Mouse (Mus musculus) midbrain, embryonic 13.5 days (tissue): Measurements from ENCODE around the gene Rab6b. TPM values are rescaled to one million over a fixed set of nuclear protein-coding genes. Genes with fewer than 3 reads are reported as not detected.

Experiments
- ATAC-seq: fragments of 200-750 bp; cut with Nextera tagmentation; 2 replicates; pipeline ENCODE4 v1.8.0; 2017; ENCODE audit warnings: mild to moderate bottlenecking, moderate TSS enrichment, moderate library complexity
- H3K27ac ChIP-seq: fragments of 300-500 bp; sonication (generic); 2 replicates; pipeline ENCODE4 v1.5.1; 2015; ENCODE audit warnings: inconsistent platforms, mild to moderate bottlenecking, moderate library complexity
- H3K27me3 ChIP-seq: fragments of 300-500 bp; sonication (generic); 2 replicates; pipeline ENCODE4 v1.6.1; 2015; ENCODE audit warnings: mild to moderate bottlenecking, inconsistent platforms
- H3K36me3 ChIP-seq: fragments of 300-500 bp; sonication (generic); 2 replicates; pipeline ENCODE4 v1.6.1; 2015; ENCODE audit warnings: mild to moderate bottlenecking, inconsistent platforms
- H3K4me1 ChIP-seq: fragments of 300-500 bp; sonication (generic); replicated peaks from 2 replicates; pipeline ENCODE4 v1.6.1; 2015; ENCODE audit warnings: inconsistent platforms
- H3K4me2 ChIP-seq: fragments of 300-500 bp; sonication (generic); replicated peaks from 2 replicates; pipeline ENCODE4 v1.6.1; 2015; ENCODE audit warnings: moderate library complexity, mild to moderate bottlenecking, inconsistent platforms
- H3K4me3 ChIP-seq: fragments of 300-500 bp; sonication (generic); replicated peaks from 2 replicates; pipeline ENCODE4 v1.5.1; 2015; ENCODE audit warnings: mild to moderate bottlenecking, inconsistent platforms
- H3K9ac ChIP-seq: fragments of 300-500 bp; sonication (generic); replicated peaks from 2 replicates; pipeline ENCODE4 v1.6.1; 2015; ENCODE audit warnings: mild to moderate bottlenecking, inconsistent platforms
- H3K9me3 ChIP-seq: fragments of 300-500 bp; sonication (generic); 2 replicates; pipeline ENCODE4 v1.6.1; 2016; ENCODE audit warnings: mild to moderate bottlenecking, inconsistent platforms
- WGBS: fragments of 180-500 bp; shearing (Covaris S2); methylation state at CpG from one replicate; pipeline ENCODE4 v1.1.7; 2015; 5-methylcytosine and 5-hydroxymethylcytosine counted together
- polyA plus RNA-seq: library from polyadenylated mRNA; unstranded; fragments of >200 nt; fragmentation: Nextera tagmentation; extraction: Ambion mirVana; gene quantifications from 2 replicates; pipeline ENCODE4 v1.2.1, GENCODE M21; 2015

The Rab6b gene
- polyA plus RNA-seq, 1 experiment from 2014 or later: 64.2 TPM

DNA sequence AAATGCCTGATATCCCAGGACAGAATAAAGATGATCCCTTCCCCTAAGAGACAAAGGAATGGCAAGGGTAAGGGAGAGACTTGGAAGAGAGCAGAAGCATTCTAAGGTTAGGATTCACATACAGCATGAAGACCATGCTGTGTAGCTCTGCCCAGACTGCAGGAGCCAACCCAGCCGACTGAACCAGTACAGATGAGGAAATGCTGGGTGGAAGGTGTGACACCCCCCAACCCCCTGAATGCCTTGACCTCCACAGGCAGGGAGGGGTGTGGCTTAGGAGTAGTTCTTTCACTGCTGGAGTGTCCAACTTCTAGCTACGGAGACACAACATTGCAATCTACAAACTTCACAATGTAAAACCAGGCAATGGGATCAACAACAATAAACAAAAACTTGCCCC, 1.7 kb upstream of the Rab6b start:
- no peak for ATAC-seq
- no peaks in the 10 kb centered on the region for H3K9me3 ChIP-seq
- H3K9ac ChIP-seq: no peak overlapping the region
- H3K4me3 ChIP-seq: no peak overlapping the region
- H3K4me1 ChIP-seq: peaks cover 43% of the 10 kb centered on the region
- H3K36me3 ChIP-seq: 0 out of 2 replicates have a peak, but pooled peaks cover 1% of the 10 kb centered on the region
- 0 out of 2 replicates have a peak, but pooled peaks cover 3% of the 10 kb centered on the region for H3K27me3 ChIP-seq
- H3K27ac ChIP-seq: no peak overlapping the region
- WGBS: 88% methylated on average over 2 of the region's 2 CpGs
- 0 out of 2 replicates have a peak overlapping the region, but pooled peaks have one; percentile 70 for H3K4me2 ChIP-seq

GRCm38 (mm10) chr9:103110727-103111501, 673 bp upstream of the Rab6b start:
- 19% methylated on average over 18 of the region's 18 CpGs for WGBS

GRCm38 (mm10) chr9:103112471-103113271, 1.1 kb downstream of the Rab6b start:
- Histone ChIP-seq H3K4me3 (peak overlapping the region; percentile 92), H3K4me2 (peak overlapping the region; percentile 92), H3K4me1 (peaks cover 69% of the 10 kb centered on the region), H3K27ac (peak overlapping the region; percentile 97), H3K9me3 (no peaks in the 10 kb centered on the region), H3K36me3 (0 out of 2 replicates have a peak, but pooled peaks cover 14% of the 10 kb centered on the region), H3K27me3 (0 out of 2 replicates have a peak, but pooled peaks cover 3% of the 10 kb centered on the region), H3K9ac (peak overlapping the region; percentile 96)
- 1% methylated on average over 35 of the region's 35 CpGs for WGBS
- peak; percentile 46 for ATAC-seq

More at GRCm38 (mm10) chr9:103110727-103111501, 673 bp upstream of the Rab6b start:
- Histone ChIP-seq H3K9me3 (no peaks in the 10 kb centered on the region), H3K36me3 (0 out of 2 replicates have a peak, but pooled peaks cover 6% of the 10 kb centered on the region), H3K9ac (peak overlapping the region; percentile 96), H3K4me3 (peak overlapping the region; percentile 92), H3K4me1 (peaks cover 53% of the 10 kb centered on the region), H3K27me3 (0 out of 2 replicates have a peak, but pooled peaks cover 3% of the 10 kb centered on the region), H3K27ac (peak overlapping the region; percentile 97), H3K4me2 (peak overlapping the region; percentile 92)
- ATAC-seq: peak; percentile 31

- no peak for ATAC-seq
- peak overlapping the region; percentile 92 for H3K4me2 ChIP-seq
- H3K4me3 ChIP-seq: peak overlapping the region; percentile 92
- peak overlapping the region; percentile 96 for H3K9ac ChIP-seq
- H3K27me3 ChIP-seq: 0 out of 2 replicates have a peak, but pooled peaks cover 3% of the 10 kb centered on the region
- WGBS: 29% methylated on average over 10 of the region's 11 CpGs
- 0 out of 2 replicates have a peak, but pooled peaks cover 14% of the 10 kb centered on the region for H3K36me3 ChIP-seq
- H3K27ac ChIP-seq: peak overlapping the region; percentile 97
- H3K4me1 ChIP-seq: peaks cover 74% of the 10 kb centered on the region
- H3K9me3 ChIP-seq: no peaks in the 10 kb centered on the region
Measured at GRCm38 (mm10) chr9:103113351-103113750, 1.8 kb downstream of the Rab6b start.

DNA sequence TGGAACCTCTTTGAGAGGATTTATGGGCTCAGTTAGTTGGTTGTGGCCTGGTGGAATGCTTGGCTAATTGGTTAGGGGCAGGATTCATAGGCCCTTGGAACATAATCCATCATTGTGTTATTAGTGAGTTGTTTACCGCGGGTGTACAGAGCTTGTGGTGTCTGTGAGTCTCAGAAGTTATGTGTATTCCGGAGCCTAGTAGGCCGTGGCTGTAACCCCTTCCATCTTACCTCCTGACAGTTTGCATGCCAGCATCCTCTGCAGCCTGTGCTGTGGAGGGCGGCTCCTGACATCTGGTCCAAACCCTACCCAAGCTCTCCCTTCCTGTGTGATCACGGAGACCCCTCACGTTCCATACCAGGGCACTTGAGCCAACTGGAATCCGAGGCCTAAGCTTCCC, 2.7 kb downstream of the Rab6b start:
- H3K4me2 ChIP-seq: peak overlapping the region; percentile 92
- no peaks in the 10 kb centered on the region for H3K9me3 ChIP-seq
- no peak for ATAC-seq
- peaks cover 80% of the 10 kb centered on the region for H3K4me1 ChIP-seq
- peak overlapping the region; percentile 96; the same call in 1 of the 2 replicates for H3K9ac ChIP-seq
- 0 out of 2 replicates have a peak, but pooled peaks cover 3% of the 10 kb centered on the region for H3K27me3 ChIP-seq
- H3K27ac ChIP-seq: no peak overlapping the region
- WGBS: 80% methylated on average over 8 of the region's 8 CpGs
- 0 out of 2 replicates have a peak, but pooled peaks cover 14% of the 10 kb centered on the region for H3K36me3 ChIP-seq
- no peak overlapping the region for H3K4me3 ChIP-seq

DNA sequence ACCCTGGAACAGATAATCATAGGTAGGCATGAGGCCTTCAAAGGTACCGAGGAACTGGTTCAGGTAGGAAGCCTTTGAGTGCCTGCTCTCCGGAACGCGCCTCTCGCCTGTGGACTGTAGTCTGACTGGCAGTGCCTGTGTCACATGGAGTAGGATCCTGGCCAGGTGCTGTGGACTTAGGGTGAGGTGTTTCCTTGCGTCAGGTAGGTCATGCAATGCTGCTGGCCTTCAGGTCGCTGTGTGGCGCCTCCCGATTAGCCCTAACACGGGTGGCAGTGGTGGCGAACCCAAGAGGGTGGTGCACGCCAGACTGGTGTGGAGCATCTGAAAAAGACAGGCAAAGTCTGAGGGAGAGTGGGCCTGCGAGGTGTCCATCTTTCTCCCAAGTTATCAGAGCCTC, 3.3 kb downstream of the Rab6b start:
- Histone ChIP-seq H3K4me3 (no peak overlapping the region), H3K36me3 (0 out of 2 replicates have a peak, but pooled peaks cover 14% of the 10 kb centered on the region), H3K4me1 (peaks cover 81% of the 10 kb centered on the region), H3K9ac (no peak overlapping the region), H3K27me3 (0 out of 2 replicates have a peak, but pooled peaks cover 3% of the 10 kb centered on the region), H3K27ac (no peak overlapping the region), H3K4me2 (peak overlapping the region; percentile 92; the same call in 1 of the 2 replicates), H3K9me3 (no peaks in the 10 kb centered on the region)
- no peak for ATAC-seq
- 94% methylated on average over 13 of the region's 13 CpGs for WGBS

- H3K9ac ChIP-seq: no peak overlapping the region
- H3K27me3 ChIP-seq: no peaks in the 10 kb centered on the region
- ATAC-seq: no peak
- 76% methylated on average over 4 of the region's 4 CpGs for WGBS
- no peak overlapping the region for H3K4me3 ChIP-seq
- peaks cover 24% of the 10 kb centered on the region for H3K36me3 ChIP-seq
- peak overlapping the region; percentile 74 for H3K27ac ChIP-seq
- H3K9me3 ChIP-seq: no peaks in the 10 kb centered on the region
- H3K4me2 ChIP-seq: peak overlapping the region; percentile 12; the same call in 1 of the 2 replicates
- peaks cover 90% of the 10 kb centered on the region for H3K4me1 ChIP-seq
Measured at GRCm38 (mm10) chr9:103116941-103117340, 5.4 kb downstream of the Rab6b start.

DNA sequence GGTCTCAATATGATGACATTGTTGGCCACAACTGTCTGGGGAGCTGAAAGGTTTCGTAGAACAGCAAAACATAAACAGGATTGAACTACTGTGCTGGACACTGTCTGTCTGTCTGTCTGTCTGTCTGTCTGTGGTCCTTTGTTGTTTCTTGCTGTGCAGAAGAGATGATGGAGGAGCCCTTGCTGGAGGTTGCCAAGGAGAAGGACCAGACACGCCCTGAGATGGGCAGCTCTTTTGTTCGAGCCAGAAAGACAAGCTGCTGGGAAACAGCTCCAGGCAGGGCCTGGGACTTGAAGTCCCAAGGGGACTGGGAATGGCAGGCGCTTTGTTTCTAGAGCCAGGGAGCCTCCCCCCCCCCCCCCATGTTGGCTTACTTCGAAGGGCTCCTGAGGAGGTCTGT, 5.9 kb downstream of the Rab6b start:
- Histone ChIP-seq H3K4me2 (peak overlapping the region; percentile 12; the same call in 1 of the 2 replicates), H3K36me3 (peaks cover 27% of the 10 kb centered on the region), H3K4me1 (peaks cover 87% of the 10 kb centered on the region), H3K9me3 (no peaks in the 10 kb centered on the region), H3K27me3 (no peaks in the 10 kb centered on the region), H3K27ac (peak overlapping the region; percentile 74), H3K4me3 (no peak overlapping the region), H3K9ac (no peak overlapping the region)
- ATAC-seq: peak; percentile 21; the same call in 1 of the 2 replicates
- 23% methylated on average over 5 of the region's 5 CpGs for WGBS

GRCm38 (mm10) chr9:103117951-103118350, 6.4 kb downstream of the Rab6b start:
- Histone ChIP-seq H3K36me3 (peaks cover 28% of the 10 kb centered on the region), H3K4me1 (peaks cover 83% of the 10 kb centered on the region), H3K4me2 (no peak overlapping the region), H3K9ac (no peak overlapping the region), H3K27ac (no peak overlapping the region), H3K27me3 (no peaks in the 10 kb centered on the region), H3K9me3 (no peaks in the 10 kb centered on the region), H3K4me3 (no peak overlapping the region)
- no peak for ATAC-seq
- WGBS: 71% methylated on average over 8 of the region's 8 CpGs

GRCm38 (mm10) chr9:103118651-103119275, 7.2 kb downstream of the Rab6b start:
- no peak for ATAC-seq

DNA sequence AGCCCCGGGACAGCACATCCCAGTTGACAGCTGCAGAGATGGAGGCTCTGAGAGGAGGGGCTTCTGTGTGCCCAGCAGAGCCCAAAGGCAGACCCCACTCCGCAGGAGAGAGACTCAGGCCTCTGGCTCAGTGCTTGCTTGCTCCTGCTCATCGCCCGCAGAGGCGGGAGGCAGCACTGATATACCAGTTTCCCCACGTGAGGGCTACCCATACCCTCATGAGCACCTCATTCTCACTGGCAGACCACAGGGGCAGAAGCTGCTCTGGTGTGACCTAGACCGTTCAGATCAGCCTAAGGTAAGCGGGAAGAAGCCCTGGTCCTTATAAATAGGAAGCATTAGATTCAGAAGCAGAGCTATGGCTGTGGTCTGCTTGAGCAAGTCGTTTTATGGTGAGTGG, 8.2 kb downstream of the Rab6b start:
- no peak overlapping the region for H3K4me2 ChIP-seq
- H3K27me3 ChIP-seq: no peaks in the 10 kb centered on the region
- H3K4me3 ChIP-seq: no peak overlapping the region
- H3K4me1 ChIP-seq: peaks cover 65% of the 10 kb centered on the region
- H3K9ac ChIP-seq: no peak overlapping the region
- no peaks in the 10 kb centered on the region for H3K9me3 ChIP-seq
- H3K36me3 ChIP-seq: peaks cover 33% of the 10 kb centered on the region
- H3K27ac ChIP-seq: no peak overlapping the region
- ATAC-seq: no peak
- whole genome bisulfite sequencing: 87% methylated on average over 9 of the region's 9 CpGs

More at GRCm38 (mm10) chr9:103118651-103119275, 7.2 kb downstream of the Rab6b start:
- Histone ChIP-seq H3K9ac (no peak overlapping the region), H3K27me3 (no peaks in the 10 kb centered on the region), H3K4me3 (no peak overlapping the region), H3K27ac (no peak overlapping the region), H3K9me3 (no peaks in the 10 kb centered on the region), H3K4me2 (no peak overlapping the region), H3K36me3 (peaks cover 33% of the 10 kb centered on the region), H3K4me1 (peaks cover 75% of the 10 kb centered on the region)
- whole genome bisulfite sequencing: 85% methylated on average over 5 of the region's 5 CpGs
